Mouse (Mus musculus): Measurements from ENCODE around the gene Tmprss6. TPM values are rescaled to one million over a fixed set of nuclear protein-coding genes. Genes with fewer than 3 reads are reported as not detected.

Gene Tmprss6
- polyA plus RNA-seq, 1 experiment: 0.22 TPM

DNA sequence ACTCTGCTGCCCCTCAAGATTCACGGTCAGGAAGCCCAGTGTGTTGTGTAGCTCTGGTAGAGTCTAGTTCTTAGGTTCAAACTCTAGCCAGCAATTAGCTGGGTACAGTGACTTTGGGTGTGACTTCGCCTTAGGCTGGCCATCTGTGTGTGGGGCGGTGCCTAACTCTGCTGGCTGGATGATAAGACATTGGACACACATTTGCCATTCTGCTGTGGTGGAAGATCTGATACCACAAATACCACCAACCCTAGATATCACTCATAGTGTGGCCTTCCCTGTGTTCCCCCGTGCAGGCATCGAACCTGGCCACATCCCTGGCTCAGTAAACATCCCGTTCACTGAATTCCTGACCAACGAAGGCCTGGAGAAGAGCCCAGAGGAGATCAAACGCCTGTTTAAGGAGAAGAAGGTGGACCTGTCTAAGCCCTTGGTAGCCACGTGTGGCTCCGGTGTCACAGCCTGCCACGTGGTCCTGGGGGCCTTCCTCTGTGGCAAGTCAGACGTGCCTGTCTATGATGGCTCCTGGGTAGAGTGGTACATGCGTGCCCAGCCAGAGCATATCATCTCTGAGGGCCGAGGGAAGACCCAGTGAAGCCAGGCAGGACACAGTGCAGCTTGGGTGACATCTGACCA, 55.2 kb downstream of the Tmprss6 start:
- no peak for TF ChIP-seq POLR2A (IDR thresholded peaks at IDR 0.05; ENCODE audit: borderline replicate concordance, extremely low read depth, insufficient read depth, insufficient read length, poor library complexity, severe bottlenecking)
- no peak for TF ChIP-seq CTCF (IDR thresholded peaks at IDR 0.05; ENCODE audit: borderline replicate concordance, extremely low read depth, insufficient read depth, insufficient read length)
- DNase-seq (ENCODE audit: low read depth): no peak

DNA sequence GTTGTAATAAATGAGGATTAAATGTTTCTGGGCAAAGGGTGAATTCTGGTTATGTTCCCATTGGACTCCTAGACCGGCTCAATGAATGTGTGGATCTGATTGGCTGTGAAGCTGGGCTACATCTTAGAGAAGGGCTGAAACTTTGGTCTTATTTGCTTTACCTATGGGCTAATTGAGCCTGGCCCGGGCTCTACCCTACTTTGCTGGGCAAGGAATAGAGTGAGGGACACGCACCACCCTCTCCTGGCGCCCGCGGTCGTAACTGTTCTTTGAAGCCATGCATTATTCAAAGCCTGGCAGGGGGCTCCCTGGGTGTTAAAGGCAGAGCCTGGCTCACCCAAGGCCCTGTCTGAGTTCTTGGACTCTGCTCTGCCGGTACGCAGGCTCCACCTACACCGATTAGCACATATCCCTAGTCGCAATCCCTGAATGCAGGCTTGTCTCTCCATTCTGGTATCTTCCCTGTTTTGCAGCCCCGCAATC, 58.8 kb downstream of the Tmprss6 start:
- TF ChIP-seq POLR2A (IDR thresholded peaks at IDR 0.05; ENCODE audit: borderline replicate concordance, extremely low read depth, insufficient read depth, insufficient read length, poor library complexity, severe bottlenecking) (no peak), CTCF (IDR thresholded peaks at IDR 0.05; ENCODE audit: borderline replicate concordance, extremely low read depth, insufficient read depth, insufficient read length) (no peak)
- peak; percentile 4 for DNase-seq (ENCODE audit: low read depth)

DNA sequence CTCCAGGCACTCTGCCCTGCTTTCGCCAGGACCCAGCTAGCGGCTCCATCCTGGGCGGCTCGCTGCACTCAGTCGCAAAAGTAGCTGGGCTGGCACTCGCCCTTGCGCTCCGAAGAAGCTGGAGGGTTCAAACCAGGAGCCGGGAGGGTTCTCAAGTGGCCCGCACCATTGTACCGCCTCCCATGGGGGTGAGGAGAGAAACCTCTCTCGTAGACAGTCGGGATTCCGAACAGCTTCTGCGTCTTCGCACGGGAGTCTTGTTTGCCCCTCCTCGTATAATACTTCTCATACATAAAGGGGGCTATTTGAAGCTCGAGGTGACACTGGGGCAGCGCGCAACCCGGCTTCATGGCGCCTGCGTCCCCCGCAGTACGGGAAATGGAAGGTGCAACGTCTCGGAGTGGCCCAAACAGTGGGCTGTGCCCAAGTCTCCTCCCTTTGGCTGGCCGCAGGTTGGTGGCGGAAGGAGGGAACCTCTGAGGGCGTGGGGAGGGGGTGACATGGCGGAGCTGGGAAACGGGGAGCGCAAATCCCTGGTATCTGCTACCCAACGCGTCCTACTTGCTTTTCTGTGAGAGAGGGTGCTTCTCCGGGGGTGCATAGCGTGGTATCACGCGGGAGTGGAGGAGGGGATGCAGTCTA, 62.0 kb downstream of the Tmprss6 start, which contains the start of gene Mpst:
Mpst (plus strand) TSS at position 124 of the 642 bp plus-strand sequence.
- DNase-seq (ENCODE audit: low read depth): peak; percentile 95
- TF ChIP-seq POLR2A (IDR thresholded peaks at IDR 0.05; ENCODE audit: borderline replicate concordance, extremely low read depth, insufficient read depth, insufficient read length, poor library complexity, severe bottlenecking): peak; percentile 38; the same call in 1 of the 2 replicates
- no peak for TF ChIP-seq CTCF (IDR thresholded peaks at IDR 0.05; ENCODE audit: borderline replicate concordance, extremely low read depth, insufficient read depth, insufficient read length)

- peak; percentile 97 for DNase-seq (ENCODE audit: low read depth)
- TF ChIP-seq POLR2A (IDR thresholded peaks at IDR 0.05; ENCODE audit: borderline replicate concordance, extremely low read depth, insufficient read depth, insufficient read length, poor library complexity, severe bottlenecking) (0 out of 2 replicates have a peak, but pooled peaks have one; percentile 14), CTCF (IDR thresholded peaks at IDR 0.05; ENCODE audit: borderline replicate concordance, extremely low read depth, insufficient read depth, insufficient read length) (no peak)
These were observed 62.8 kb downstream of the Tmprss6 start, which contains the start of gene Tst for GRCm38 (mm10) chr15:78405517-78406211. Gene Tst, minus strand, starts transcription at chr15:78405907.

DNA sequence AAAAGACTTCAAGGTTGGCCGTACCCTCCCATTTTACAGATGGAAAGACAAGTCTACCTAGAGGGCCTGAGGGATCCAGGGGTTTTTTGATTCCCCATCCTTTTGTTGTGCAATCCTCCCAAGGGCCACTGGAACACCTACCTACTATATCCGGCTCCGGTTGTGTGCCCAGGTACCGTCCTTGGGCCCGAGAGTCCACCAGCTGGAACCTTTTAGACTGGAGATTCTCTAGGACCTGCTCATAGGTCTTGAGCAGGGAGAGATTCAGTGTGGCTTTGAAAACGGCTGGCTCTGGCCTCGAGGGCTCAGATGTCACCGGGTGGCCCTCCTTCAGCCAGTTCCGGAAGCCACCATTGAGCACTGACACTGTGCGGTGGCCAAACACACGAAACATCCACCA, 63.3 kb downstream of the Tmprss6 start:
- TF ChIP-seq CTCF (IDR thresholded peaks at IDR 0.05; ENCODE audit: borderline replicate concordance, extremely low read depth, insufficient read depth, insufficient read length): no peak
- TF ChIP-seq POLR2A (IDR thresholded peaks at IDR 0.05; ENCODE audit: borderline replicate concordance, extremely low read depth, insufficient read depth, insufficient read length, poor library complexity, severe bottlenecking): no peak

GRCm38 (mm10) chr15:78403896-78404295, 64.5 kb downstream of the Tmprss6 start:
- DNase-seq (ENCODE audit: low read depth): peak; percentile 81
- no peak for TF ChIP-seq CTCF (IDR thresholded peaks at IDR 0.05; ENCODE audit: borderline replicate concordance, extremely low read depth, insufficient read depth, insufficient read length)
- no peak for TF ChIP-seq POLR2A (IDR thresholded peaks at IDR 0.05; ENCODE audit: borderline replicate concordance, extremely low read depth, insufficient read depth, insufficient read length, poor library complexity, severe bottlenecking)

More for the DNA sequence above, 63.3 kb downstream of the Tmprss6 start:
- no peak for DNase-seq (ENCODE audit: low read depth)

DNA sequence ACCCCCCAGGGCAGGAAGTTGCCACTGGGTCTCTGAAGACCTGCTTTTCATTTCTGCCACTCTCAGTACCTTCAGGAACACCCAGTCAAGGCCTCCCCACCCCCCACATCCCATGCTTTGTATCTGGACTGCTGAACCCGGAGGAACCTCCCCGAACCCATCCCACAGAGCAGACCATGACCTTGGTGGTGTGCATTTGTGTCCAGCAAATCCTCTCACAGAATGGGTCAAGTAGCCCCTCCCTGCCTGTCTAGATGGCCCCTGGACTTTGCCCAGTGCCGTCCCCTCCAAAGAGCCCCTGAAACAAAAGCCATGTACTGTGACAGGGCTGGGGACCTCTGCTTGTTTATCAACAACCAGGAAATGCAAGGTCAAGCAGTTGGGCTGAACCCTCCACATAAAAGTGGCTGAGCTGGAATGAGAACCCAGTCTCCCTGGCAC, 65.1 kb downstream of the Tmprss6 start:
- DNase-seq (ENCODE audit: low read depth): no peak
- TF ChIP-seq CTCF (IDR thresholded peaks at IDR 0.05; ENCODE audit: borderline replicate concordance, extremely low read depth, insufficient read depth, insufficient read length): no peak
- TF ChIP-seq POLR2A (IDR thresholded peaks at IDR 0.05; ENCODE audit: borderline replicate concordance, extremely low read depth, insufficient read depth, insufficient read length, poor library complexity, severe bottlenecking): no peak

- no peak for TF ChIP-seq POLR2A (IDR thresholded peaks at IDR 0.05; ENCODE audit: borderline replicate concordance, extremely low read depth, insufficient read depth, insufficient read length, poor library complexity, severe bottlenecking)
- TF ChIP-seq CTCF (IDR thresholded peaks at IDR 0.05; ENCODE audit: borderline replicate concordance, extremely low read depth, insufficient read depth, insufficient read length): no peak
- DNase-seq (ENCODE audit: low read depth): no peak
These were observed 66.0 kb downstream of the Tmprss6 start for GRCm38 (mm10) chr15:78402423-78402822.

- DNase-seq (ENCODE audit: low read depth): peak; percentile 50
- TF ChIP-seq CTCF (IDR thresholded peaks at IDR 0.05; ENCODE audit: borderline replicate concordance, extremely low read depth, insufficient read depth, insufficient read length): no peak
- TF ChIP-seq POLR2A (IDR thresholded peaks at IDR 0.05; ENCODE audit: borderline replicate concordance, extremely low read depth, insufficient read depth, insufficient read length, poor library complexity, severe bottlenecking): no peak
These were observed 66.5 kb downstream of the Tmprss6 start for GRCm38 (mm10) chr15:78401921-78402320.

DNA sequence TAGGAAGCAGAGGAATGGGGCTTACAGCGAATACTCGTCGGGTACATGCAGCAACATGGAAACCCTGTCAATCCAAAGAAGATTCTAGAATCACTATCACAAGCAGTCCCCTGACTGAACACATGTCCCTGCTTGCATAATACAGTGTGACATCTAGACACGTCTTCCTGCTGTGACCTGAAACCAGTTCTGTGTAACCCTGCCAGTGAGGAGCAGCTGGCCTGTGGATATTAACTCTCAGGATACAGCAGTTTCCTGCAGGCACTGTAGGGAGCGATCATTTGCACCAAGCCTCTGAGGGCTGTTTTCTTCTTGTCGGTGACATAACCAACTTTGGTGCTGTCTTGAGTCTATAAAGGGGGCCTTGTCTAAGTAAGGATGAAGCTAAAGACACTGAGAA, 67.1 kb downstream of the Tmprss6 start:
- DNase-seq (ENCODE audit: low read depth): no peak
- no peak for TF ChIP-seq CTCF (IDR thresholded peaks at IDR 0.05; ENCODE audit: borderline replicate concordance, extremely low read depth, insufficient read depth, insufficient read length)
- no peak for TF ChIP-seq POLR2A (IDR thresholded peaks at IDR 0.05; ENCODE audit: borderline replicate concordance, extremely low read depth, insufficient read depth, insufficient read length, poor library complexity, severe bottlenecking)

- TF ChIP-seq POLR2A (IDR thresholded peaks at IDR 0.05; ENCODE audit: borderline replicate concordance, extremely low read depth, insufficient read depth, insufficient read length, poor library complexity, severe bottlenecking) (no peak), CTCF (IDR thresholded peaks at IDR 0.05; ENCODE audit: borderline replicate concordance, extremely low read depth, insufficient read depth, insufficient read length) (no peak)
- DNase-seq (ENCODE audit: low read depth): no peak
These were observed 72.9 kb downstream of the Tmprss6 start, which contains the start of gene Tex33 for GRCm38 (mm10) chr15:78395478-78395962. Gene Tex33, minus strand, starts transcription at chr15:78395912.

Measured in brain, embryonic 14.5 days (tissue).